Mouse (Mus musculus) G1E (cell line): ENCODE results near the gene Zfp128.

ENCODE experiments used
- CTCF ChIP-seq: IDR thresholded peaks from 2 replicates; pipeline ENCODE4 v1.5.1; 2012; ENCODE audit warnings: low read depth, low read length, inconsistent platforms, mixed read lengths
- GATA1 ChIP-seq: IDR thresholded peaks from 2 replicates; pipeline ENCODE4 v1.6.1; 2012; ENCODE audit warnings: borderline replicate concordance, low read length, inconsistent platforms, mixed read lengths
- GATA2 ChIP-seq: IDR thresholded peaks from 2 replicates; pipeline ENCODE4 v1.6.1; 2012; ENCODE audit warnings: low read depth, low read length, inconsistent platforms, borderline replicate concordance
- POLR2AphosphoS5 ChIP-seq: IDR thresholded peaks from 2 replicates; pipeline ENCODE4 v1.6.1; 2012; ENCODE audit warnings: low read depth, low read length, inconsistent platforms; ENCODE audit not compliant: insufficient replicate concordance
- TAL1 ChIP-seq: conservative IDR thresholded peaks from 2 replicates; pipeline ENCODE4 v1.6.1; 2012; ENCODE audit warnings: low read depth, low read length, inconsistent platforms, mixed read lengths

DNA sequence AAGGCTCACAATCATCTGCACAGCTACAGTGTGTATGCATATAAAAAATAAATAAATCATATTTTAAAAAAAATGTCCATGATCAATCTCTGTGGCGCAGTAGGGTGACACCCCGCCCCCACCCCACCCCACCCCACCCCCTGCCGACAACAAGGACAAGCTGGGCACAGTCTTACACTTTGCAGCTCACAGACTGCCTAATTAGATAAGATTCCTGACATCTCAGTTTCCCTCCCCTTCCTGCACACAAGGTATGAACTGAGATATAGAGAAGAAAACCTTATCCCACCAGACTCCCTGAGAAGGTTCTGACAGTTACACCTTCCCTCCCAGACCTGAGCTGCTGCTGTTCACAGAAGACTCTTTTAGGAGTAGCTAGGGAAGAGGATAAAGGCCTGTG lies 53.8 kb downstream of the Zfp128 start:
- no peak for TF ChIP-seq CTCF
- no peak for TF ChIP-seq POLR2AphosphoS5
- no peak for TF ChIP-seq GATA1
- no peak for TF ChIP-seq TAL1
- no peak for TF ChIP-seq GATA2
